Mouse (Mus musculus): Measurements from ENCODE around the gene Olfr725.

Gene Olfr725

DNA sequence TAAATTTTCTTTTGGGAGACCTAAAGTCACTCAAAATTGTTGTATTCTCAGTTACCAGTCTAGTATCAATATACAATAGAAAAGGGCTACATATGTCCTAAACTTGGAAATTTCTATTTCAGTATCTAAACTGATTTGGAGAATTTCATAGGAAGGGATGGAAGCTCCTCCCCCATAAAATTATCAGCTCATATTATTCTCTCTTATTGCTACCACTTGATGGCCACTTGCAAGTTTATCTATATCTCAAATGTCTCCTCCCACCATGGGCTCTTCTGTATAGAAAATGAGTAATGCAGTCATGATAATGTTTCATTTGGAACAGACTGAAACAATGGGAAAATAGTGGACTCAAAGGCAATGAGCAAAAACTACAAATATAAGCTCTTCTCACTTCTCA is at the start of gene Olfr725:
Olfr725 (minus strand) TSS at position 101 of the 400 bp plus-strand sequence.
- no peak for DNase-seq (ENCODE audit: low spot score)

DNA sequence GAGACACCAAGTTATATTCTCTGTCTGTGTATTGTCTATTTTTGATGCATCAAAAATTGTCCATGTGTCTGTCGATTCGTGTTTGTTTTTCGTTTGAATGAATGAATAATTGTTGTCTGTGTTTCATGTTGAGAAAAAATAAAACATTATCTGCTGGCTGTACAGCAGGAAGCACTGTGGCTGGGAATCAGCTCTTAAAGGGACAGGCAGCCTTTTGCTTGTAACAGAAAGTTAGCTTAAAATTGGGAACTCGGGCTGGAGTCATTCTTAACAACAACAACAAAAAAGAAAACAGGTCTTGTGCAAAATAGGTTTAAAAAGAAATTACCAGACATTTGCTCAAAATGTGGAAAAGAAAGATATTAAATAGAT is 22.5 kb upstream of the Olfr725 start:
- DNase-seq (ENCODE audit: low spot score), result no peak

DNA sequence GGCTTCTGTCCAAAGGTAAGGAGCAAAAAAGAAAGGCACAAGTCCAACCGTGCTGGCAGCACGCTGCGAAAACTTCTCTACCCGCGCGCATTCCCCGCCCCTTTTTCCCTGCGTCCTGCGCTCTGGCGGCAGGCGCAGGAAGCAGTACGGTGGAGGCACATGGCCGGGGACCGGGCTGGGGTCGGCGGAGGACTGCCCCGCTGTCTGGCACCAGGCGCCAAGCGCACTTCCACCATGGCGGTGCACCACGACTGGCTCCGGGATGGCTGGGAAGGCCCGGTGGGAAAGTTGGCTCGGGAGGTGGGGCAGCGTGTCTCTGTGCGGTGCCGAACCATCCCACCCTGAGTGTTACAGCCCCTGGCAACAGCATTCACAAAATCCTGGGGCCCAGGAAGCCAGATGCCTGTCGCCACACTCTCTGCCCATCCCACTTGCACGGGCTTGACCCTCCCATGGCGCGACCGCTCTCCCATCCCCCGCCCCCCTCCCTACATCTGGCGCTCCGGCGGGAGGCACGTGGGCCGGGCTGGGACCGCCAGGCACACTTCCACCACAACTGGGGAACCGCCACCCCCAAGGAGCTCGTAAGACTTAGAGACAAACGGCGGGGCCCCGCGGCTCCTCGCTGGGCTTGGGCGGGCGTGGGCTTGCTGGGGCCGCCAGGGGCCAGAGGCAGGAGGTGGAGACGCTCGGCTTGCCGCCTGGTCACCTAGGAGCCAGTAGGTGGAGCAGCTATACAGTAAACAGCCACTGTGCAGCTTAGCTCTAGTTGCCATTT is 22.0 kb upstream of the Olfr725 start:
- DNase-seq (ENCODE audit: low spot score), result peak; percentile 16

DNA sequence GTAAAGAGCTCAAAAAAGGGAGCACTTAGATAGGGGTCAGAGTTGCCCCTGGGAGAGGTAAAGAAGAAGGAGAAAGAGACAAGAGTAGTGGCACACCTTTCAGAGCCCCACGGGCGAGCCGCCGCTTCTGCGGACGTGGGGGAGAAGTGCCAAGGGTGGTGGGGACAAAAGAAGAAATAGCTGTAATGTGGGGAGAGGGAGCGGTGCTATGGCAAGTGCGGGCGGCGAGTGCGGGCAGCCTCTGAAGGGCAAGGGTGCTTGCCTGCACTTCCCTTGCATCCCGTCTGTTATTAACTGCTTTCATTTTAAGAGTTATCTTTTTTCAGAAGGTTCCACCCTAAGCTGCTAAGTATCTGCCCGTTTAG is 21.4 kb upstream of the Olfr725 start:
- DNase-seq (ENCODE audit: low spot score), result no peak

DNA sequence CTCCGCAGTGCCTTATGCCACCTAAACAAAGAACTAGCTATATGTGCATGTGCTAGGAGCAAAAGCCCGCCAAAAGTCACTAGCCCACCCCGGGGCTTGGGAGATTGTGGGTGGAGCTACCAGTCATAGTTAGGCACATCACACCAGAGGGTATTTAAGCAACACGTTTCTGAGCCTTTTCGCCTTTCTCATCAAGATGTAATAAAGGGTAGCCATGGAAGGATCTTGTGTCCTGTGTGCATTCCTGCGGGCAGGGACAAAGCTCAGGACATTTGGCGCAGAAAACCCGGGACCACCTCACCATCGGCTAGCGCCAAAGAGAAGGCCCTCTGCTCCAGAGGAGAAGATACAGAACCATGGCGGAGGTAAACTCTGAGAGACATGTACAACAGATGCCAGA is 21.0 kb upstream of the Olfr725 start:
- DNase-seq (ENCODE audit: low spot score), result no peak

DNA sequence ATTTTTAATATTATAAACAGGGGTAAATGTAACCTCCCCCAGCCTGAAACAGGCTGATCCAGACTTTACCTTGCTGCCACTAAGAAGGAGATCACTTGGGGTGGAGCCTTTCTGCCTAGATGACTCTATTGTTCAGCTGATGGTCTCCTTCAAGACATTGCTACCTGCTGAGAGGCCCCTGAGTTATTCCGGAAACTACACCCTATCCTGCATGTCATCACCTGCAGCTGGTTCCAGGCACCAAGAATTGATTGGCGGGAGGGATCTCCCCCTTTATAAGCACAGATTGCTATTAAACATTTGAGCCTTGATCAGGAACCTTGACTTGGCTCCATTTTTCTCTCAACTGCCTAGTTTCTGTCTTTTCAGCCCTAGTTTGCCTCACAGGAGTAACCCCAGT is 8.1 kb downstream of the Olfr725 start:
- DNase-seq (ENCODE audit: low spot score), result no peak

DNA sequence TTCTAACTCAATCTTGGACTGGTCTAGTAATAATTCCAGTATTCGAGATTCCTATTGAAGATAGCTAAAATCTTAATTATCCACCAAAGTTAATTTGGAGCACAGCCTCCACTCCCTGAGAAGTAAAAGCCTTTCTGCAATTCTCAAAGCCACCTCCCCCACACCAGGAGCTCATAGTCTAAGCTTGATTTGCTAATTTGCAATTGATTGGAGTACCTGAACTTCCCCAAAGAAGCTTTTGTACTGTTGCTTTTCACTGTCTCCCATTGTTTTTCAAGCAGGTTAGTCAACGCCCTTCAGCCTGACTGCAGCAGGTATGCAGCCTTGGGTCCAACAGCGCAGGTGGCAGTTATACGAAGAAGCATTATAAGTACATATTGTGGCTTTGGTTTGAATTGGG is 8.8 kb downstream of the Olfr725 start:
- DNase-seq (ENCODE audit: low spot score), result no peak

DNA sequence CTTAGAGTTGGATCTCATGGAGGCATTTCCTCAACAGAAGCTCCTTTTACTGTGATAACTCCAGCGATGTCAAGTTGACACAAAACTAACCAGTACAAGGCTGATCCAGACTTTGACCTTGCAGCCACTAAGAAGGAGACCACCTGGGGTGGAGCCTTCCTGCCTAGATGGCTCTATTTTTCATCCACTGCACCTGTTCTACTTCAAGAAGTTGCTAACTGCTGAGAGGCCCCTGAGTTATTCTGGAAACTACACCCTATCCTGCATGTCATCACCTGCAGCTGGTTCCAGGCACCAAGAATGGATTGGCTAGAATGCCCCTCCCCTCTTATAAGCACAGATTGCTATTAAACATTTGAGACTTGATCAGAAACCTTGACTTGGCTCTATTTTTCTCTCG is 13.8 kb downstream of the Olfr725 start:
- no peak for DNase-seq (ENCODE audit: low spot score)

Data from lung, postnatal 25 days (tissue).